Mouse (Mus musculus) brain, embryonic 14.5 days (tissue): ENCODE data around the gene Ppp3ca.

Experiments
- CTCF ChIP-seq: fragments of 200-500 bp; IDR thresholded peaks from 2 replicates; pipeline ENCODE4 v1.5.1; 2012; ENCODE audit warnings: inconsistent platforms, mild to moderate bottlenecking, moderate library complexity, borderline replicate concordance; ENCODE audit not compliant: insufficient read depth, insufficient read length; ENCODE audit errors: extremely low read depth
- POLR2A ChIP-seq: fragments of 200-500 bp; IDR thresholded peaks from 2 replicates; pipeline ENCODE4 v1.6.1; 2012; ENCODE audit warnings: mild to moderate bottlenecking, inconsistent platforms, borderline replicate concordance; ENCODE audit not compliant: poor library complexity, insufficient read depth, insufficient read length, severe bottlenecking; ENCODE audit errors: extremely low read depth

DNA sequence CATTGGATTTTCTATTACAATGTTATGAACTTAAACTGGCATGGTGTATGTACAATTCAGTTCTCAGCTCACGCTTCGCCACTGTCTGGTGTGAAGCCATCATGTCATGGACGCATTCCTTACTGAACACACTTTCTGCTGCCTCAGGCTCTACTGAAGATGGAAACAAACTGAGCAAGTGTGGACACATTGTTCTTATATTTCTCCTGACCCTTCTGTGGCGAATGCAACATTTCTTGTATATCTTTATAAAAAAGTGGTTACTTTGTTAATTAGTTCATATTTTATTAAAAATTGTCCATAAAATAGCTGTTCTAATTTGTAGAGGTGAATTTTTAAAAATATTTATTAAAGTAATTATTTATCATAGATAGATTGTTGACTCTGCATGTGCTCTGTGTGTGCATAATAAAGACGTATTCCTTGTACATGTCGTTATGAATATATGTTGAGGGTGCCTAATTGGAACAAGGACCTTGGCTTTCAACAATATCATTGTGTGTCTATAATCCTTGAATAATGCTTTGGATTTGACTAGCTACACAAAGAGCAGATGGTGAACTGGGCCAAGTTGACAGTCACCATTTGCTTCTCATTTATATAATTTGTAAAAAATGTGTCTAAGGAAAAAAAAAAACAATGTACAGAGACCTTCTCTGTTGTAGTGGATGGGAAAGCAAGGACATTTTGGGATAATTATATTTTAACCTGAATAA lies 79.0 kb downstream of the Ppp3ca start:
- TF ChIP-seq POLR2A (no peak), CTCF (no peak)
